In the genomic region with DNA sequence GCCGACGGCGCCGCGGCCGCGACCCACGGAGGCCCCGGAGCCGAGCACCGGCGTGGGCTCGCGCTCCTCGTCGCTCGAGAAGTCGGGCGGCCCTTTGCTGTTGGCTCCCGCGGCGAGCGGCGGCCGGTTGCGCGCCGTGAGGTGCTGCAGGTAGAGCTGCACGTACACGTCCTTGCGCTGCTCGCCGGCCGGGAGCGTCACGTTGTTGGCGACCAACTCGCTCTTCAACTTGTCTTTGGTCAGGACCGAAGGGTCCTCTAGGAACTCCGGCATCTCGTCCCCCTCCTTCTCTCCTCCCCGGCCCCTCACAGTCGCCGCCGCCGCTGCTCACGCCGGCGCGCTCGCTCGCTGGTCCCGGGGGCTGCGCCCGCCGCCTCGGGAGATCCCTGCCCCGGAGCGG, we compare ENCODE assay signal across 8 mouse cellular contexts. TPM values are rescaled to one million over a fixed set of nuclear protein-coding genes. Genes with fewer than 3 reads are reported as not detected.
DNase-seq lines count a peak whose midpoint lies in the region; ATAC-seq and TF ChIP-seq lines count a peak whose summit lies in the region.

No protein-coding gene starts in this region.

- no peak for TF ChIP-seq POLR2A in lung, adult 2 months (IDR thresholded peaks at IDR 0.05; ENCODE audit: borderline replicate concordance, extremely low read depth, low read depth, low read length)

- H3K4me3 ChIP-seq in lung, adult 2 months (replicated peaks; ENCODE audit: extremely low read depth, low read depth, low read length), result peak overlapping the region; percentile 86
- peak overlapping the region; percentile 96 for H3K4me3 ChIP-seq in embryonic facial prominence, embryonic 12.5 days
- H3K4me3 ChIP-seq in kidney, postnatal 0 days (replicated peaks; ENCODE audit: low read depth, low read length), result peak overlapping the region; percentile 96
- peak overlapping the region; percentile 94 for H3K4me3 ChIP-seq in midbrain, embryonic 14.5 days (replicated peaks; ENCODE audit: low read depth, low read length)

- DNase-seq in adrenal gland, adult 8-10 months, result peak; percentile 38
- no peak for DNase-seq in adrenal gland, adult (ENCODE audit: inconsistent age in 2 of 2, low spot score in 1 of 2)
- no peak for DNase-seq in lung, adult 2 months
- no peak for DNase-seq in lung, postnatal 14 days
- no peak for DNase-seq in kidney, postnatal 0 days (ENCODE audit: low spot score)
- no peak for DNase-seq in midbrain, embryonic 14.5 days
- no peak for DNase-seq in B cell, adult 2 months

- H3K27me3 ChIP-seq in embryonic facial prominence, embryonic 12.5 days, result no peaks in the 10 kb centered on the region
- no peaks in the 10 kb centered on the region for H3K27me3 ChIP-seq in kidney, postnatal 0 days (ENCODE audit: insufficient read depth, low read length)
- H3K27me3 ChIP-seq in midbrain, embryonic 14.5 days (ENCODE audit: control insufficient read depth, insufficient read depth, low read length), result no peaks in the 10 kb centered on the region

- peak overlapping the region; percentile 100 for H3K9ac ChIP-seq in embryonic facial prominence, embryonic 12.5 days
- H3K9ac ChIP-seq in kidney, postnatal 0 days (ENCODE audit: low read depth, low read length), result peak overlapping the region; percentile 98
- peak overlapping the region; percentile 97 for H3K9ac ChIP-seq in midbrain, embryonic 14.5 days (replicated peaks; ENCODE audit: low read length)

- peaks cover 5% of the 10 kb centered on the region for H3K4me1 ChIP-seq in lung, adult 2 months (ENCODE audit: control insufficient read depth, insufficient read depth, low read length)
- H3K4me1 ChIP-seq in embryonic facial prominence, embryonic 12.5 days, result peaks cover 21% of the 10 kb centered on the region
- peaks cover 18% of the 10 kb centered on the region; the same call in 1 of the 2 replicates for H3K4me1 ChIP-seq in kidney, postnatal 0 days (replicated peaks; ENCODE audit: insufficient read depth, low read length)
- H3K4me1 ChIP-seq in midbrain, embryonic 14.5 days (ENCODE audit: control insufficient read depth, insufficient read depth, low read length), result peaks cover 20% of the 10 kb centered on the region

- H3K36me3 ChIP-seq in embryonic facial prominence, embryonic 12.5 days, result no peaks in the 10 kb centered on the region; the same call in 1 of the 2 replicates
- no peaks in the 10 kb centered on the region for H3K36me3 ChIP-seq in kidney, postnatal 0 days (ENCODE audit: insufficient read depth, low read length)
- H3K36me3 ChIP-seq in midbrain, embryonic 14.5 days (ENCODE audit: control insufficient read depth, insufficient read depth, low read length), result no peaks in the 10 kb centered on the region

- peak overlapping the region; percentile 100 for H3K27ac ChIP-seq in embryonic facial prominence, embryonic 12.5 days
- peak overlapping the region; percentile 99 for H3K27ac ChIP-seq in kidney, postnatal 0 days
- H3K27ac ChIP-seq in midbrain, embryonic 14.5 days (replicated peaks; ENCODE audit: low read depth, low read length), result peak overlapping the region; percentile 100

- TF ChIP-seq CTCF in lung, adult 2 months (IDR thresholded peaks at IDR 0.05; ENCODE audit: insufficient read depth, low read length), result no peak
- no peak for TF ChIP-seq CTCF in kidney, postnatal 0 days (IDR thresholded peaks at IDR 0.05; ENCODE audit: low read depth)

- ATAC-seq in embryonic facial prominence, embryonic 12.5 days (ENCODE audit: insufficient number of reproducible peaks, insufficient read depth, low FRiP score, low TSS enrichment), result peak; percentile 50
- ATAC-seq in kidney, postnatal 0 days (replicated peaks; ENCODE audit: low FRiP score, low read depth), result peak; percentile 56
- ATAC-seq in midbrain, embryonic 14.5 days (ENCODE audit: low FRiP score, low TSS enrichment), result peak; percentile 68

- WGBS in lung, adult 2 months, result under 1% methylated on average over 59 of the region's 59 CpGs
- WGBS in embryonic facial prominence, embryonic 12.5 days, result under 1% methylated on average over 59 of the region's 59 CpGs
- under 1% methylated on average over 39 of the region's 59 CpGs for WGBS in kidney, postnatal 0 days
- WGBS in midbrain, embryonic 14.5 days, result under 1% methylated on average over 54 of the region's 59 CpGs

- peak overlapping the region; percentile 72 for H3K4me2 ChIP-seq in embryonic facial prominence, embryonic 12.5 days (replicated peaks)
- H3K4me2 ChIP-seq in kidney, postnatal 0 days (ENCODE audit: low read length), result peak overlapping the region; percentile 65
- H3K4me2 ChIP-seq in midbrain, embryonic 14.5 days (ENCODE audit: low read length), result peak overlapping the region; percentile 78

- no peaks in the 10 kb centered on the region for H3K9me3 ChIP-seq in embryonic facial prominence, embryonic 12.5 days
- H3K9me3 ChIP-seq in kidney, postnatal 0 days (replicated peaks; ENCODE audit: low read length), result no peaks in the 10 kb centered on the region
- H3K9me3 ChIP-seq in midbrain, embryonic 14.5 days (ENCODE audit: control insufficient read depth, low read length), result no peaks in the 10 kb centered on the region

RNA-seq across cellular contexts. Expression of a gene that starts 10.1 kb away (rescaled TPM):
- total RNA-seq in adrenal gland, adult 8-10 months (2022), result 100 to 1,000 TPM in 2 of 4 experiments, 10 to 100 TPM in 2; 81.5 to 150 (median 108) TPM
- polyA plus RNA-seq in lung, adult 2 months (2012; rRNA removed), result 40.4 and 49.6 TPM in 2 replicates
- polyA plus RNA-seq in embryonic facial prominence, embryonic 12.5 days (2016; fragmentation: Nextera tagmentation; extraction: Ambion mirVana), result 366 and 400 TPM in 2 replicates
- polyA plus RNA-seq in kidney, postnatal 0 days (2015; fragmentation: Nextera tagmentation; extraction: Ambion mirVana), result 156 and 160 TPM in 2 replicates
- polyA plus RNA-seq in midbrain, embryonic 14.5 days (2014; fragmentation: Nextera tagmentation; extraction: Ambion mirVana), result 127 and 162 TPM in 2 replicates

RNA-seq across cellular contexts. Expression of a gene that starts 47.2 kb away (rescaled TPM):
- total RNA-seq in adrenal gland, adult 8-10 months (2022), result 1,000 to 10,000 TPM in 2 of 4 experiments, 100 to 1,000 TPM in 2; 882 to 1,292 (median 1,071) TPM
- 228 and 232 TPM in 2 replicates for polyA plus RNA-seq in lung, adult 2 months (2012; rRNA removed)
- polyA plus RNA-seq in embryonic facial prominence, embryonic 12.5 days (2016; fragmentation: Nextera tagmentation; extraction: Ambion mirVana), result 400 and 412 TPM in 2 replicates
- polyA plus RNA-seq in kidney, postnatal 0 days (2015; fragmentation: Nextera tagmentation; extraction: Ambion mirVana), result 894 and 974 TPM in 2 replicates
- polyA plus RNA-seq in midbrain, embryonic 14.5 days (2014; fragmentation: Nextera tagmentation; extraction: Ambion mirVana), result 565 and 569 TPM in 2 replicates
